Mouse (Mus musculus): ENCODE data around the gene Clps.
"Not testable (repeated sequence)": the region's sequence is repeated elsewhere in the genome, so short reads cannot be mapped to it uniquely, and the experiment has no call there.

The Clps gene

GRCm38 (mm10) chr17:28560598-28560997 lies at the start of gene Clps:
Gene Clps, minus strand, starts transcription at chr17:28560766.
- DNase-seq (ENCODE audit: low read depth, low spot score) = no peak

GRCm38 (mm10) chr17:28609543-28609942 lies 49.0 kb upstream of the Clps start:
- DNase-seq (ENCODE audit: low read depth, low spot score) = no peak

- no peak for DNase-seq (ENCODE audit: low read depth, low spot score)
These were observed 41.1 kb upstream of the Clps start for GRCm38 (mm10) chr17:28601557-28602250.

GRCm38 (mm10) chr17:28600780-28601179 lies 40.2 kb upstream of the Clps start:
- no peak for DNase-seq (ENCODE audit: low read depth, low spot score)

- no peak for DNase-seq (ENCODE audit: low read depth, low spot score)
These were observed 33.4 kb upstream of the Clps start for GRCm38 (mm10) chr17:28593965-28594364.

GRCm38 (mm10) chr17:28592998-28593397 lies 32.4 kb upstream of the Clps start:
- peak; percentile 93 for DNase-seq (ENCODE audit: low read depth, low spot score)

- no peak for DNase-seq (ENCODE audit: low read depth, low spot score)
These were observed 30.9 kb upstream of the Clps start for GRCm38 (mm10) chr17:28591476-28591875.

- no peak for DNase-seq (ENCODE audit: low read depth, low spot score)
These were observed 30.0 kb upstream of the Clps start for GRCm38 (mm10) chr17:28590596-28590995.

- peak; percentile 50 for DNase-seq (ENCODE audit: low read depth, low spot score)
These were observed 28.0 kb upstream of the Clps start for GRCm38 (mm10) chr17:28588591-28588990.

GRCm38 (mm10) chr17:28586509-28586908 lies 25.9 kb upstream of the Clps start:
- DNase-seq (ENCODE audit: low read depth, low spot score) = no peak

GRCm38 (mm10) chr17:28581056-28581455 lies 20.5 kb upstream of the Clps start:
- no peak for DNase-seq (ENCODE audit: low read depth, low spot score)

GRCm38 (mm10) chr17:28580396-28580795 lies 19.8 kb upstream of the Clps start:
- DNase-seq (ENCODE audit: low read depth, low spot score) = peak; percentile 86

- no peak for DNase-seq (ENCODE audit: low read depth, low spot score)
These were observed 14.9 kb upstream of the Clps start, which contains the start of gene Lhfpl5 for GRCm38 (mm10) chr17:28575244-28576125. Gene Lhfpl5, plus strand, starts transcription at chr17:28575641.

GRCm38 (mm10) chr17:28572941-28573340 lies 12.4 kb upstream of the Clps start:
- no peak for DNase-seq (ENCODE audit: low read depth, low spot score)

- DNase-seq (ENCODE audit: low read depth, low spot score) = no peak
These were observed 12.0 kb upstream of the Clps start for GRCm38 (mm10) chr17:28572521-28572920.

GRCm38 (mm10) chr17:28571868-28572267 lies 11.3 kb upstream of the Clps start:
- DNase-seq (ENCODE audit: low read depth, low spot score) = peak; percentile 58

- DNase-seq (ENCODE audit: low read depth, low spot score) = no peak
These were observed 7.0 kb upstream of the Clps start for GRCm38 (mm10) chr17:28567541-28567940.

- no peak for DNase-seq (ENCODE audit: low read depth, low spot score)
These were observed 4.6 kb upstream of the Clps start for GRCm38 (mm10) chr17:28565181-28565580.

- DNase-seq (ENCODE audit: low read depth, low spot score) = no peak
These were observed 1.0 kb upstream of the Clps start for GRCm38 (mm10) chr17:28561613-28562012.

- no peak for DNase-seq (ENCODE audit: low read depth, low spot score)
These were observed 2.8 kb downstream of the Clps start for GRCm38 (mm10) chr17:28557772-28558171.

GRCm38 (mm10) chr17:28556635-28557396 lies 3.8 kb downstream of the Clps start:
- peak; percentile 35 for DNase-seq (ENCODE audit: low read depth, low spot score)

- not testable (repeated sequence) for DNase-seq (ENCODE audit: low read depth, low spot score)
These were observed 6.5 kb downstream of the Clps start for GRCm38 (mm10) chr17:28554021-28554420.

Measured in 3T3-L1 (cell line).